Mouse (Mus musculus) left cerebral cortex, adult 18-20 months (tissue): ENCODE results near the gene Npff. TPM values are rescaled to one million over a fixed set of nuclear protein-coding genes. Genes with fewer than 3 reads are reported as not detected.

ENCODE experiments used
- DNase-seq, 2 experiments: peaks; one replicate each; pipeline ENCODE4 v3.0.0; 2021 to 2022; ENCODE audit warnings: low spot score in 2 of 2, mixed read lengths in 1 of 2
- total RNA-seq, 2 experiments: library from RNA; stranded (reverse); gene quantifications; 2 replicates each; pipeline ENCODE4 v1.2.3; 2021

The Npff gene
- total RNA-seq, 2 experiments from 2014 or later = 2.3 to 3.8 TPM

- DNase-seq = no peak
Observed at GRCm38 (mm10) chr15:102520416-102520815, 4.3 kb downstream of the Npff start.

GRCm38 (mm10) chr15:102519211-102520141, 5.3 kb downstream of the Npff start:
- DNase-seq = no peak

GRCm38 (mm10) chr15:102518859-102519201, 5.9 kb downstream of the Npff start:
- no peak for DNase-seq

GRCm38 (mm10) chr15:102517976-102518858, 6.5 kb downstream of the Npff start, which contains the start of gene Tarbp2:
Tarbp2 (plus strand) TSS chr15:102518192.
- DNase-seq = peak; percentile 99 to 100

- no peak for DNase-seq
Observed at GRCm38 (mm10) chr15:102517631-102517975, 7.1 kb downstream of the Npff start.

- peak; percentile 65 to 80 for DNase-seq
Observed at GRCm38 (mm10) chr15:102516728-102517404, 7.9 kb downstream of the Npff start, which contains the start of gene Map3k12. Map3k12 (minus strand) TSS chr15:102517064.

GRCm38 (mm10) chr15:102516293-102516692, 8.4 kb downstream of the Npff start:
- no peak for DNase-seq

- DNase-seq = no peak
Observed at GRCm38 (mm10) chr15:102515791-102516190, 9.0 kb downstream of the Npff start.

GRCm38 (mm10) chr15:102515261-102515660, 9.5 kb downstream of the Npff start:
- DNase-seq = no peak

- DNase-seq = no peak
Observed at GRCm38 (mm10) chr15:102513004-102513403, 11.7 kb downstream of the Npff start.

GRCm38 (mm10) chr15:102512471-102512870, 12.3 kb downstream of the Npff start:
- DNase-seq = no peak

GRCm38 (mm10) chr15:102512010-102512409, 12.7 kb downstream of the Npff start:
- DNase-seq = no peak

- no peak for DNase-seq
Observed at GRCm38 (mm10) chr15:102511285-102511833, 13.4 kb downstream of the Npff start.

- peak; percentile 78 to 84 for DNase-seq
Observed at GRCm38 (mm10) chr15:102510590-102511284, 14.0 kb downstream of the Npff start.

- no peak for DNase-seq
Observed at GRCm38 (mm10) chr15:102510110-102510509, 14.6 kb downstream of the Npff start.

GRCm38 (mm10) chr15:102508336-102508735, 16.4 kb downstream of the Npff start:
- no peak for DNase-seq

GRCm38 (mm10) chr15:102507561-102507960, 17.2 kb downstream of the Npff start:
- DNase-seq = no peak

- no peak for DNase-seq
Observed at GRCm38 (mm10) chr15:102506864-102507263, 17.9 kb downstream of the Npff start.

- DNase-seq = no peak
Observed at GRCm38 (mm10) chr15:102506464-102506830, 18.3 kb downstream of the Npff start.

GRCm38 (mm10) chr15:102505770-102506463, 18.8 kb downstream of the Npff start:
- no peak for DNase-seq
